Mouse (Mus musculus) liver, embryonic 16.5 days (tissue): Measurements from ENCODE around the gene Dlgap4. TPM values are rescaled to one million over a fixed set of nuclear protein-coding genes. Genes with fewer than 3 reads are reported as not detected.

Source experiments
- ATAC-seq: fragments of 200-750 bp; cut with Nextera tagmentation; 2 replicates; pipeline ENCODE4 v1.8.0; 2017; ENCODE audit warnings: low read depth, mild to moderate bottlenecking, moderate number of reproducible peaks, moderate library complexity
- H3K27ac ChIP-seq: fragments of 300-500 bp; sonication (generic); 2 replicates; pipeline ENCODE4 v1.5.1; 2014; ENCODE audit warnings: mild to moderate bottlenecking, low read length
- H3K27me3 ChIP-seq: fragments of 300-500 bp; sonication (generic); 2 replicates; pipeline ENCODE4 v1.6.1; 2014; ENCODE audit warnings: low read depth, low read length, mixed read lengths; ENCODE audit not compliant: control insufficient read depth, insufficient read depth
- H3K36me3 ChIP-seq: fragments of 300-500 bp; sonication (generic); 2 replicates; pipeline ENCODE4 v1.6.1; 2014; ENCODE audit warnings: mild to moderate bottlenecking; ENCODE audit not compliant: control insufficient read depth, insufficient read depth
- H3K4me1 ChIP-seq: fragments of 300-500 bp; sonication (generic); 2 replicates; pipeline ENCODE4 v1.6.1; 2014; ENCODE audit warnings: low read depth, low read length, mixed read lengths; ENCODE audit not compliant: control insufficient read depth
- H3K4me2 ChIP-seq: fragments of 300-500 bp; sonication (generic); 2 replicates; pipeline ENCODE4 v1.6.1; 2014; ENCODE audit warnings: low read depth, low read length, mixed read lengths
- H3K4me3 ChIP-seq: fragments of 300-500 bp; sonication (generic); 2 replicates; pipeline ENCODE4 v1.5.1; 2014; ENCODE audit warnings: low read depth, mild to moderate bottlenecking, low read length
- H3K9ac ChIP-seq: fragments of 300-500 bp; sonication (generic); 2 replicates; pipeline ENCODE4 v1.6.1; 2014; ENCODE audit warnings: low read depth, low read length
- H3K9me3 ChIP-seq: fragments of 300-500 bp; sonication (generic); replicated peaks from 2 replicates; pipeline ENCODE4 v1.6.1; 2016; ENCODE audit warnings: low read length; ENCODE audit not compliant: control insufficient read depth
- WGBS: fragments of 180-500 bp; shearing (Covaris S2); extraction: QIAGEN DNeasy Blood & Tissue Kit; methylation state at CpG from one replicate; pipeline ENCODE4 v1.1.7; 2014; ENCODE audit not compliant: insufficient replicate concordance; 5-methylcytosine and 5-hydroxymethylcytosine counted together
- polyA plus RNA-seq: library from polyadenylated mRNA; unstranded; fragments of >200 nt; fragmentation: Nextera tagmentation; extraction: Ambion mirVana; gene quantifications from 2 replicates; pipeline ENCODE4 v1.2.1, GENCODE M21; 2015

The Dlgap4 gene
- polyA plus RNA-seq, 1 experiment from 2014 or later: 10.1 TPM

GRCm38 (mm10) chr2:156741265-156741664 is 127.8 kb downstream of the Dlgap4 start:
- Histone ChIP-seq H3K27me3 (no peaks in the 10 kb centered on the region), H3K27ac (no peak overlapping the region), H3K4me1 (no peaks in the 10 kb centered on the region; the same call in 1 of the 2 replicates), H3K36me3 (no peaks in the 10 kb centered on the region), H3K4me2 (no peak overlapping the region), H3K4me3 (no peak overlapping the region), H3K9ac (no peak overlapping the region), H3K9me3 (no peaks in the 10 kb centered on the region)
- ATAC-seq: no peak
- 68% methylated on average over 9 of the region's 9 CpGs for WGBS

- Histone ChIP-seq H3K4me2 (no peak overlapping the region), H3K27ac (no peak overlapping the region), H3K9me3 (no peaks in the 10 kb centered on the region), H3K36me3 (no peaks in the 10 kb centered on the region), H3K9ac (no peak overlapping the region), H3K27me3 (no peaks in the 10 kb centered on the region), H3K4me3 (no peak overlapping the region), H3K4me1 (no peaks in the 10 kb centered on the region; the same call in 1 of the 2 replicates)
- ATAC-seq: no peak
- WGBS: 60% methylated on average over 4 of the region's 4 CpGs
Observed at GRCm38 (mm10) chr2:156741998-156742397, 128.5 kb downstream of the Dlgap4 start.

- no peaks in the 10 kb centered on the region for H3K36me3 ChIP-seq
- 24% methylated on average over 3 of the region's 3 CpGs for WGBS
- ATAC-seq: peak; percentile 19; the same call in 1 of the 2 replicates
- no peaks in the 10 kb centered on the region; the same call in 1 of the 2 replicates for H3K4me1 ChIP-seq
- H3K4me3 ChIP-seq: no peak overlapping the region
- H3K9ac ChIP-seq: no peak overlapping the region
- no peaks in the 10 kb centered on the region for H3K9me3 ChIP-seq
- H3K27ac ChIP-seq: no peak overlapping the region
- H3K4me2 ChIP-seq: no peak overlapping the region
- H3K27me3 ChIP-seq: no peaks in the 10 kb centered on the region
Observed at GRCm38 (mm10) chr2:156743248-156743647, 129.7 kb downstream of the Dlgap4 start.

GRCm38 (mm10) chr2:156744414-156744813 is 130.9 kb downstream of the Dlgap4 start:
- ATAC-seq: no peak
- Histone ChIP-seq H3K27me3 (no peaks in the 10 kb centered on the region), H3K4me1 (peaks cover 4% of the 10 kb centered on the region), H3K4me3 (no peak overlapping the region), H3K9ac (no peak overlapping the region), H3K9me3 (no peaks in the 10 kb centered on the region), H3K36me3 (no peaks in the 10 kb centered on the region), H3K27ac (no peak overlapping the region), H3K4me2 (no peak overlapping the region)
- 78% methylated on average over 5 of the region's 5 CpGs for WGBS

DNA sequence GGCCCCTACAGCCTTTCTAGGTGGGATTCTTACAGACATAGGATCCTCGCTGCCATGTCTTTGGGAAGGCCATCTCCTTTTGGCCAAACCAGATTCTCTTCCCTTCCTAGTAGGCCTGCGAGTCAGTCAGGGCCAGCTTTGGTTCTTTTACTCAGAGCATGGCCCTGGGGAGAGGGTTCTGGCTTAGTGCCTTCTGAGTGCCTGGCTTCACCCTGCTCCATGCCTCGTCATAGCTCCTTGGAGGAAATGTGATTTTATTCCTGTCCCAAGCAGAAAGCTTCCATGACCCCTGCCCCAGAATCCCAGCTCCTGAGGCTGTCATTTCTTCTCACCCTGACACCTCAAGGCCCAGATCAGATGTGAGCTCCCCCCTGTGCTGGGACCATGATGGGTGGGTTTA is 133.8 kb downstream of the Dlgap4 start:
- 67% methylated on average over 3 of the region's 3 CpGs for WGBS

GRCm38 (mm10) chr2:156749687-156750086 is 136.2 kb downstream of the Dlgap4 start:
- H3K36me3 ChIP-seq: 0 out of 2 replicates have a peak, but pooled peaks cover 2% of the 10 kb centered on the region
- no peak overlapping the region for H3K4me2 ChIP-seq
- 33% methylated on average over 8 of the region's 8 CpGs for WGBS
- H3K4me1 ChIP-seq: peaks cover 7% of the 10 kb centered on the region
- no peak overlapping the region for H3K9ac ChIP-seq
- H3K9me3 ChIP-seq: no peaks in the 10 kb centered on the region
- no peaks in the 10 kb centered on the region for H3K27me3 ChIP-seq
- ATAC-seq: 0 out of 2 replicates have a peak, but pooled peaks have one; percentile 21
- no peak overlapping the region for H3K27ac ChIP-seq
- no peak overlapping the region for H3K4me3 ChIP-seq

More for the DNA sequence above, 133.8 kb downstream of the Dlgap4 start:
- no peaks in the 10 kb centered on the region for H3K9me3 ChIP-seq
- peaks cover 7% of the 10 kb centered on the region for H3K4me1 ChIP-seq
- no peak overlapping the region for H3K9ac ChIP-seq
- H3K4me2 ChIP-seq: no peak overlapping the region
- no peak for ATAC-seq
- no peaks in the 10 kb centered on the region for H3K27me3 ChIP-seq
- H3K4me3 ChIP-seq: no peak overlapping the region
- H3K27ac ChIP-seq: no peak overlapping the region
- H3K36me3 ChIP-seq: 0 out of 2 replicates have a peak, but pooled peaks cover 2% of the 10 kb centered on the region

DNA sequence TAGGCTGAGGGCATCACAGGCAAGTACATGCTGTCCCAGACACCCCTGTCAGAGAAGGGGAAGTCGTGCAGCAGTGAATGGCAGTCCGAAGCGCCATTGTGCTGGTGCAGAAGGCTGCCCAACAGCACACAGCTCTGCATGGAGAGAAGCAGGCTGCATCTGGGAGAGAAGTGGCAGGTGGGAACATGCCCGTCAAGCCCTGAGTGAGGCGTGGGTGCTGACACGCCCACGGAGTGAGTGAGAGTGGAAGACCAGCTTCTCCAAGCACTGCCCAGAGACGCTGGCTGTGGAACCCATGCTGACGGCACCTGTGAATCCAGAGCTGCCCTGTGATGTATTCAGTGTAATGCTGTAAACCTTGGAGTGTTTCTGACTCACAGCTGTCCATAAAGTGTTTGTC is 143.4 kb downstream of the Dlgap4 start:
- H3K4me2 ChIP-seq: no peak overlapping the region
- no peak overlapping the region for H3K9ac ChIP-seq
- no peaks in the 10 kb centered on the region; the same call in 1 of the 2 replicates for H3K9me3 ChIP-seq
- no peaks in the 10 kb centered on the region for H3K4me1 ChIP-seq
- WGBS: 78% methylated on average over 9 of the region's 9 CpGs
- no peak overlapping the region for H3K27ac ChIP-seq
- H3K4me3 ChIP-seq: no peak overlapping the region
- no peaks in the 10 kb centered on the region for H3K27me3 ChIP-seq
- ATAC-seq: no peak
- H3K36me3 ChIP-seq: peaks cover 7% of the 10 kb centered on the region; the same call in 1 of the 2 replicates

DNA sequence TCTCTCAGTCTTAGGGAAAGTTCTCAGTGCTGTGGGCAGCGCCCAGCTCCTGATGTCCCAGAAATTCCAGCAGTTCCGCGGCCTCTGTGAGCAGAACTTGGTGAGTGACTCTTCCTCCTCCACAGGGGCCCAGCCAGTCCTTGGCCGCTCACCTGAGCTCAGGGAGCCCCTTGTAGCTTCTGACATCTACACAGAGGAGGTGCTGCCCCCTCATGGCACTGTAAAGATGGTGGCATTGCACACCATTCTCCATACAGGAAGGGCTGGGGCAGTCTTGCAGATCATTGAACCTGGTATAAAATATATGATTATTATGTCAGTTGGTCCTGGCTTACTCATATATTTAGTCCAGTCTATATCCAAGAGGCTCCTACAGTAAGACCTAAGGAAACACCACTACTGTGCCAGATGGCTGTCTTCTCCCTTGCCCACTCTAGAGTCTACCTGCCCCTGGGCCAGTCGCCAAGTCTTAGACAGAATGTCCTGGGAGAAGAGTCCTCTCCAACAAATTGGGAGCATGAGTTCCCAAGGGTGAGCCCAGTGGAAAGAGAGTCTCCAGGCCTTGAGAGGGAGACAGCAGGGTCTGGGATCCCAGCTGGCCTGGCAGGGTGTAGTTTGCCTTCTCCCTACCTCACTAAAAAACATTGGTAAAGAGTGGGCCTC is 147.5 kb downstream of the Dlgap4 start:
- H3K9ac ChIP-seq: no peak overlapping the region
- no peaks in the 10 kb centered on the region for H3K27me3 ChIP-seq
- ATAC-seq: no peak; the same call in 1 of the 2 replicates
- H3K4me3 ChIP-seq: no peak overlapping the region
- no peaks in the 10 kb centered on the region for H3K4me1 ChIP-seq
- WGBS: 76% methylated on average over 5 of the region's 5 CpGs
- H3K27ac ChIP-seq: no peak overlapping the region
- H3K9me3 ChIP-seq: no peaks in the 10 kb centered on the region; the same call in 1 of the 2 replicates
- peaks cover 4% of the 10 kb centered on the region; the same call in 1 of the 2 replicates for H3K36me3 ChIP-seq
- no peak overlapping the region for H3K4me2 ChIP-seq

DNA sequence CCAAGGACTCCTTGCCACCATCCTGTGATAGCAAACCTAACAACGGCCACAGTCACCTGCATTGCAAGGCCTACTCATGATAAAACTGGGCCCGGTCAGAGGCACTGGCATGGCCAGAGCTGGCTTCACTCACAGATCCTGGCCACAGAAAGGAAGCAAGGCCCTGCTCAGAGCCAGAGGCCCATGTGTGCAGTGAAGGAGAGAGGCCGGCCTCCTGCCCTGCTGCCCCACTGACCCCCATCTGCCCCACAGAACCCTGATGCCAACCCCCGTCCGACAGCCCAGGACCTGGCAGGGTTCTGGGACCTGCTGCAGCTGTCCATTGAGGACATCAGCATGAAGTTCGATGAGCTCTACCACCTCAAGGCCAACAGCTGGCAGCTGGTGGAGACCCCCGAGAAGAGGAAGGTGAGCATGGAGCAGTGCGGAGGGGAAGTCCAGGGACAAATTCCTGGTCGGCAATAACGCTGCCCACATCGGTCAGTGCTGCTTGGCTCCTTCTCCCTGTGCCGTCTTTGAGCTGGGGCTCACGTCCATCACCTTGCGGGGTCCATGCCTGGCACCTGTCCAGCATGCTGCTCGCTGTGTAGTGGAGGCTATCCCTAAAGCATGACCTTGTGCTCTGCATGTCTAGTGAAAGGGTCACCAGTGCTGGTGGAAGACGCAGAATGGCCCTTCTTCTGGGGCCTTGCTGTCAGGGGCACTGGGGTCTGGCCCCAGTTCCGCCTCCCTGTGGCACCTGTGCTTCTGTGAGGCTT is 148.2 kb downstream of the Dlgap4 start:
- no peak overlapping the region for H3K27ac ChIP-seq
- 84% methylated on average over 17 of the region's 17 CpGs for WGBS
- no peak for ATAC-seq

More for the DNA sequence above, 148.2 kb downstream of the Dlgap4 start:
- no peaks in the 10 kb centered on the region for H3K4me1 ChIP-seq
- H3K9me3 ChIP-seq: no peaks in the 10 kb centered on the region
- no peaks in the 10 kb centered on the region for H3K27me3 ChIP-seq
- no peak overlapping the region for H3K9ac ChIP-seq
- H3K4me2 ChIP-seq: no peak overlapping the region
- H3K36me3 ChIP-seq: no peaks in the 10 kb centered on the region
- no peak overlapping the region for H3K4me3 ChIP-seq
